Mouse (Mus musculus) c-Kit-positive CD71-negative TER-119-negative erythroid progenitor cells, embryonic 14.5 days (primary cell): ENCODE data around the gene Brinp3.

Experiments
- DNase-seq: peaks from one replicate; pipeline ENCODE4 v3.0.0-alpha.2; 2013; ENCODE audit warnings: low read depth

The Brinp3 gene

DNA sequence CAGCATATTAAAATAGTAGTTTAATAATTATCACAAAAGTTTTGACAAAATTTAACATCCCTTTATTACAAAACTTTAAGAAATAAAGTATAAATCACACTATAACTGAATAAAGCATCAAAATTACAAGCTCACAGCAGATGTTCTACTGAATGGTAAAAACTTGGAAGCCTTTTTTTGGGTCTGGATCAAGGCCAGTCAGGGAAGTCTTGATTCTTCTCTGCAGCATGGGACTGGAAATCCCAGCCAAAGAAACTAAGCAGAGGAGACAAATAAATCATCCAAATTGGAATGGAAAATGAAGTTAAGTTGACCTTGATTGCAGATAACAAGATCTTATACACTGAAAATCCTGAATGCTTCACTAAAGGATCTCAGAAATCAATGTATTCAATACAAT is 298.3 kb downstream of the Brinp3 start:
- DNase-seq = no peak

DNA sequence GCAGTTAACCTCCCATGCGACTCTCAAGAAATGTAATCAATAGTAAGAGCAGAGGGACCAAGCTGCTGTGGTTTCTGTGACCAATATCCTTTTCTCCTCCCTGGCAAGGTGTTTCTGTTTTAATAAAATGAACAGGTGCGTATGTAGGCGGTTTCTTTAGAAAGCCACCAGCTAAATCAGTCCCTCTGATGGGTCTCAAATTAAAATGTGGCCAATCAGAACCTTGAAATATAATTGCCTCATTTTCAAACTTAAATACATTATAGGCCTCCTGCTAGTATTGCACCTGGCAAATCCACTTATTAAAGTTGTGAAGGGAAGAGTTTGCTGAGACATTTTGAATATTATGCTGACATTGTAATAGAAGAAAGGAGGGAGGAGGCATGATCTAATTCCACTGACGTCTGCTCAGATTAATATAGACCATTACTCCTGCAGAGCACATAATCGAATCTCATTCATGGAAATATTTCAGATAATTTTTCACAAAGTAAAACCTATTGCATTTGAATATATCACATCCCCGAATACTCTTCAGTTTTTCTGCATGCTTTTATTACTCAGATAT is 305.5 kb downstream of the Brinp3 start:
- DNase-seq = no peak

DNA sequence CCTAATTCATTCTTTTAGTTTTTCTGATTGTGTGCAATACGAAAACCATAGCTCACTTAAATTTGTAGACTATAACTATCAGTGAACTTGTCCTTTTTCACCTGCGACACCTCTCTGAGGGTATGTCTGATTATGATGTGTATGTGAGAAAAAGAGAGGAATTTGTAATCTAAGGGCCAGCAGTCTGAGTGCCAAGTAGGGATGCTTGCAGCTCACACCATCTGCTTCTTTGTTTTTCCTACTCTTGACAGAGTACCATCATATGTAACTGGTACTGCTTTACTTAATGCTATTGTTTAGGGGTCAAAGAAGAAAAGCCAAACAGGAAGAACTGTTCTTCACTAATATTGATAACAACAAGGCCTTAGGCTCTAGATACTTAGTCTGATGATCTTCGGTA is 307.3 kb downstream of the Brinp3 start:
- DNase-seq = no peak

DNA sequence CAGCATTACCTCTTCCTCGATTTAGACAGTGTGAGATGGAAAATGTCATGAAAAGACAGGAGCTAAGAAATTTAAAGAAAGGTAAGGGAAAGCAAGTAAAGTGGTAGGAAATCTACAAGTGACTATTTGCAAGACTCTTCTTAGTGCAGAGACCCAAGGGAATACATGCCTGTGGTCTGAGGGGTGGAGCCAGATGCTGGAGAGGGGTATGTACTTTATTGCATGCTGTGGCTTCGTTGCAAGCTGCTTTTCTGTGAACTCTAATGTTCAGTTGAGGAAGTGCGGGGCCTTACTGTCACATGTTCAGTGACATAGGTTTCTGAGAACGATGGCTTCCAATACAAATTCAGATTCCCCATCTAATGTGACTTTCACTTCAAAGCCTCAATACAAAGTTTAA is 313.2 kb downstream of the Brinp3 start:
- DNase-seq = no peak

DNA sequence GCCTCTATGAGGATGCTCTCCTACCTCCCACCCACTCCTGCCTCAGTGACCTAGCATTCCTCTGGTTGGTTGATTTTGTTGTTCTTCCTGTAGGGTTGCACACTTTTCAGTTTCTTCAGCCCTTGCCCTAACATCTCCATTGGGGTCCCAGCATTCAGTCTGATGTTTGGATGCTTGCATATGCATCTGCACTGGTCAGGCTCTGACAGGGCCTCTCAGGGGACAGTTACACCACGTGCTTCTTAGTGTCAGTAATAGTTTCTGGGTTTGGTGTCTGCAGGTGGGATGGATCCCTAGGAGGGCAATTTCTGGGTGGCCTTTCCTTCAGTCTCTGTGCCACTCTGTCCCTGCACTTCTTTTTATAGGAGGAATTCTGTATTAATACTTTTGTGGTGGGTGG is 339.3 kb downstream of the Brinp3 start:
- no peak for DNase-seq

DNA sequence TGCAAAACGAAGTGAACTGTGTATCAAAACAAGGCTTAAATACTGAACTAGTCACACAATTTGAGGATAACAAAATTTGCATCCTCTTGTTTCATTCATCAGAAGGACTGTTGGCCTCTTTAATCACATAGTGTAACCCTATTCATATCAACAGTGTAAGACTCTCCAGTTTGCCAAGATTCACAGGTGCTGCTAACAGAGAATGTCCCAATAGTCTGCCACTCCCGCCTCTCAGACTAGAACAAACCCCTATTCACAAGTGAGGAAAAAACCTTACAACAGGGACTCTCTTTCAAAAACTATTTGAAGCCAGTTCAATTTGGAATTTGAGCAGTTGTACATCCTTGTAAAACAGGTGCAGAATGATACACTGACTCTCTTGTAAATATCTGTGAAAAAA is 349.5 kb downstream of the Brinp3 start:
- DNase-seq = no peak

DNA sequence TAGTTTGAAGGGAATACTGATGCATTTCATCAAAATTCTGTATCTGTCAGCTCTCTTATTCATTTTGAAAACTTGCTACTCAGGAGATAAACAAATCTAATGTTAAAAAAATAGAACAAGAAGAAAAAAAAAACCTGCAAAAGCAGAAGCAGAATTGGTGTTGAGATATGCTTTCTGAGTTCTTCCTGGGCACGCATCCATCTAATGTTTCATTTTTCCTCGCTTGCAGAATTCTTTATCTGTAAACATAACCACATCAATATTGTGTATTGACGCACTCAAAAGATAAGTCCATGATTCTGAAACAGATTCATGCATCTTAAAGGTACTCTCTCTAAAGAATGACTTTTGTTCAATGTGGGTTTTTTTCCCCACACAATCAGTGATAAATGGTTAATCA is 354.3 kb downstream of the Brinp3 start:
- no peak for DNase-seq

DNA sequence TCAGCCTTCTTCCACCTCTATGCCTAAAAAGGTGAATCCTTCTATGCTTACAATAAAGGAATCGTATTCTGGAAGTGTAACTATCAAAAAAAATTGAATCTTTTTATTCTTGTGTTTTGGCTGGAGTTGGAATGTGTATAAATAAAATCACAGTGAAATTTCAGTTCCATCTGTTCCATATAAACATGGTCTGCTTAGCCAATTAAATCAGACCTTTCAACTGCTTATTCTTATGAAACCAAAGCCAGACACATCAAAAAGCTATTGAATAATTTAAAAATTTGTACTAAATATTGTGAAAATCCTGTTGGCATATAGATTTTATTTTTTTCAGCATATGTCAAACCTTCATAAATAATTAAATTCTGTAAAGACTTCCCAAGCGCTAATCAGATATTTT is 355.6 kb downstream of the Brinp3 start:
- no peak for DNase-seq

DNA sequence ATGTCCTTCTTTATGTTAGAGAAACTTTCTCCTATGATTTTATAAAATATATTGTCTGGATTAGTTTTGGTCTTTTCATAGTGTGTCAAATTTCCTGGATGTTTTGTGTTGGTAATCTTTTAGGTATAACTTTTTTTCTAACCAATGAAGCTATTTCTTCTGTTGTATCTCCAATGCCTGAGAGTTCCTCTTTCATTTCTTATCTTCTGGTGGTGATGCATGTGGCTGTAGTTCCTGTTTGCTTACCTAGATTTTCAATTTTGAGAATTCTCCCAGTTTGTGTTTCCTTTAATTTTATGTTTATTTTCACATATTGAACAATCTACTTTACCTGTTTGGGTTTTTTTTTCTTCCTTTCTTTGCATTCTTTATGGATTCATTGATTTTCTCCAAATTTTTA is 404.1 kb downstream of the Brinp3 start:
- DNase-seq = no peak

DNA sequence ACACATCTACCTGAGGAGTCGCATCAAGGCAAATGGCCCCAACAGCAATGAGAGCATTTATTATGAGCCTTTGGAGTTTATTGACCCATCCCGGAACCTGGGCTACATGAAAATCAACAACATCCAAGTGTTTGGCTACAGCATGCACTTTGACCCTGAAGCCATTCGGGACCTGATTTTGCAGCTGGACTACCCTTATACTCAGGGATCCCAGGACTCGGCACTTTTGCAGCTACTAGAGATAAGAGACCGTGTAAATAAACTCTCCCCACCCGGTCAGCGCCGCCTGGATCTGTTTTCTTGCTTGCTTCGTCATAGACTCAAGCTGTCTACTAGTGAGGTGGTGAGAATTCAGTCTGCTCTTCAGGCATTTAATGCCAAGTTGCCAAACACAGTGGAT is 407.1 kb downstream of the Brinp3 start:
- DNase-seq = no peak

DNA sequence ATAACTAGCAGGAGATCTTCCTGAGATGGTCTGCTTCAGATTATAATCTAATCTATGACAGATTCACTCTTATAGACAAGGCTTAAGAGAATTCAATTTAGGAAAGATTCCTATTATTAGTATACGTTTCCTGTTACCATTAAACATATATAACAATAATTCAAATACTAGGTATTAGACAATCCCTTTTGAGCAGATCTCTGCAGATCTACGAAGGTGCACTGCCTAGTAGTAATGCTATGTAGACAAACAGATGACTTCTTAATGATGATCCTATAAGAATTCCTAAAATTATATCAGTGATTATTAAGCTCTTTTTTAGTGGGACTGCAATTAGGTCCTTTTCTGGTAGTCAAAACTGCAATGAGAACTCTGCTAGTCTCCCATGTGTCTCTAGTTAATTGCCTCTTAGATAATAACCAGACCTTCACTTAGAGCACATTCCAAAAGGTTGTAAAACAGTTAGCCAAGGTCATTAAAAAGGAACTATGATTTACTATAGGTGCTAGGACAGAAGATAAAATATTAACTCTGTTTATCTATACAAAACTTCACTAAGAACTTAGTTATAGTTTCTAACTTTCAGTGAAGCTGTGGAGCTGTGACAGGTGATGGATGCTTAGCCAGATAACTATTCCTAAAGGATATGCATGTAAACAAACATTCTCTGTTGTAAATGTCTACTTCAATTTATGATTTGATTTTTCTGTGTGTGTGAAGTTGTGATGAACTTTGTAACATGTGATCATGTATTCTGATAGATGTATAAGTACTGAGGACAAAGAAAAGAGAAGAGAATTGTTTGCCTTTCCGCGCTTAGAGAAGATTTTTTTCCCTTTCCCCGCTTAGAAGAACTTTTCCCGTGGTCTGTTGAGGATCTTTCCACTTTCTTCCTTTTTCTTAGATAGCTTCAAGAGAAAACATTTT is 445.2 kb downstream of the Brinp3 start:
- DNase-seq = no peak
